Mouse (Mus musculus) limb, embryonic 10.5 days (tissue): ENCODE measurements around the gene Tpbpa. TPM values are rescaled to one million over a fixed set of nuclear protein-coding genes. Genes with fewer than 3 reads are reported as not detected.

Experiments used
- polyA plus RNA-seq: library from polyadenylated mRNA; unstranded; fragments of >200 nt; fragmentation: Nextera tagmentation; extraction: Ambion mirVana; gene quantifications from 2 replicates; pipeline ENCODE4 v1.2.1, GENCODE M21; 2016

Tpbpa gene
- polyA plus RNA-seq, 1 experiment from 2014 or later: not detected

Other genes with a start within 250 kb of the Tpbpa start
- not detected in 2 replicates for gene BC051665, start 155.6 kb downstream of the Tpbpa start, polyA plus RNA-seq
- not detected in 2 replicates for gene Ctsll3, start 139.1 kb downstream of the Tpbpa start, polyA plus RNA-seq
- not detected in 2 replicates for gene 4930486L24Rik, start 77.5 kb downstream of the Tpbpa start, polyA plus RNA-seq
- 0.21 and 0.25 TPM in 2 replicates for gene Gm49392, start 45.1 kb downstream of the Tpbpa start, polyA plus RNA-seq
- 1.3 and 1.7 TPM in 2 replicates for gene Ctla2b, start 44.5 kb downstream of the Tpbpa start, polyA plus RNA-seq
- not detected in 2 replicates for gene Tpbpb, start 37.1 kb downstream of the Tpbpa start, polyA plus RNA-seq
- not detected in 2 replicates for gene Gm49393, start 6.4 kb downstream of the Tpbpa start, polyA plus RNA-seq
- 0.96 and 1.2 TPM in 2 replicates for gene Gm49391, start 5.4 kb downstream of the Tpbpa start, polyA plus RNA-seq
- 9.6 and 11.3 TPM in 2 replicates for gene Ctla2a, start 5.4 kb downstream of the Tpbpa start, polyA plus RNA-seq
- gene Ctsj, start 64.0 kb upstream of the Tpbpa start, polyA plus RNA-seq: not detected in 2 replicates
- gene Ctsq, start 98.6 kb upstream of the Tpbpa start, polyA plus RNA-seq: not detected in 2 replicates
- not detected in 2 replicates for gene Ctsr, start 222.3 kb upstream of the Tpbpa start, polyA plus RNA-seq